Mouse (Mus musculus) gonadal fat pad, adult 2 months (tissue): ENCODE data around the gene Asgr1. TPM values are rescaled to one million over a fixed set of nuclear protein-coding genes. Genes with fewer than 3 reads are reported as not detected.
"Not testable (repeated sequence)": the region's sequence is repeated elsewhere in the genome, so short reads cannot be mapped to it uniquely, and the experiment has no call there.

Experiments
- DNase-seq: peaks from one replicate; pipeline ENCODE4 v3.0.0-alpha.2; 2012; ENCODE audit warnings: low read depth
- polyA plus RNA-seq: library from polyadenylated mRNA; depleted of rRNA; stranded (reverse); fragments of >200 nt; gene quantifications from 2 replicates; pipeline ENCODE4 v1.2.3, GENCODE M21; 2012; rRNA removed

Asgr1 gene
- 0.08 and 0.72 TPM in 2 replicates for polyA plus RNA-seq

- no peak for DNase-seq
Measured at GRCm38 (mm10) chr11:70053898-70054570, at the start of gene Asgr1. Asgr1 (plus strand) TSS chr11:70054085.

- DNase-seq = no peak
Measured at GRCm38 (mm10) chr11:70005521-70005920, 48.4 kb upstream of the Asgr1 start.

- DNase-seq = no peak
Measured at GRCm38 (mm10) chr11:70010033-70010432, 43.9 kb upstream of the Asgr1 start.

GRCm38 (mm10) chr11:70010548-70010947 is 43.3 kb upstream of the Asgr1 start:
- DNase-seq = no peak

- DNase-seq = no peak
Measured at GRCm38 (mm10) chr11:70010961-70011360, 42.9 kb upstream of the Asgr1 start.

- DNase-seq = no peak
Measured at GRCm38 (mm10) chr11:70012931-70013330, 41.0 kb upstream of the Asgr1 start.

GRCm38 (mm10) chr11:70013408-70013807 is 40.5 kb upstream of the Asgr1 start:
- DNase-seq = no peak

- no peak for DNase-seq
Measured at GRCm38 (mm10) chr11:70014051-70014450, 39.8 kb upstream of the Asgr1 start.

GRCm38 (mm10) chr11:70014880-70015558 is 38.9 kb upstream of the Asgr1 start, which contains the start of gene Acadvl:
Acadvl (minus strand) TSS chr11:70015411.
- no peak for DNase-seq

GRCm38 (mm10) chr11:70015677-70016076 is 38.2 kb upstream of the Asgr1 start:
- no peak for DNase-seq

GRCm38 (mm10) chr11:70016177-70016576 is 37.7 kb upstream of the Asgr1 start:
- DNase-seq = not testable (repeated sequence)

GRCm38 (mm10) chr11:70016669-70017068 is 37.2 kb upstream of the Asgr1 start, which contains the start of gene Dlg4:
Dlg4 (plus strand) TSS chr11:70016942.
- no peak for DNase-seq

- no peak for DNase-seq
Measured at GRCm38 (mm10) chr11:70017199-70017767, 36.6 kb upstream of the Asgr1 start.

GRCm38 (mm10) chr11:70018131-70018990 is 35.5 kb upstream of the Asgr1 start:
- no peak for DNase-seq

GRCm38 (mm10) chr11:70019495-70020021 is 34.3 kb upstream of the Asgr1 start:
- DNase-seq = no peak

GRCm38 (mm10) chr11:70020022-70020631 is 33.8 kb upstream of the Asgr1 start:
- DNase-seq = no peak

- no peak for DNase-seq
Measured at GRCm38 (mm10) chr11:70020731-70021263, 33.1 kb upstream of the Asgr1 start.

- DNase-seq = no peak
Measured at GRCm38 (mm10) chr11:70021264-70022132, 32.4 kb upstream of the Asgr1 start.

- DNase-seq = no peak
Measured at GRCm38 (mm10) chr11:70023481-70024150, 30.3 kb upstream of the Asgr1 start.
